Mouse (Mus musculus) intestine, embryonic 15.5 days (tissue): Measurements from ENCODE around the gene Trhr2. TPM values are rescaled to one million over a fixed set of nuclear protein-coding genes. Genes with fewer than 3 reads are reported as not detected.

Experiments used
- ATAC-seq: fragments of 200-750 bp; cut with Nextera tagmentation; 2 replicates; pipeline ENCODE4 v1.8.0; 2017; ENCODE audit warnings: moderate TSS enrichment, moderate library complexity
- H3K27ac ChIP-seq: fragments of 300-500 bp; sonication (generic); 2 replicates; pipeline ENCODE4 v1.5.1; 2015; ENCODE audit warnings: mild to moderate bottlenecking, inconsistent platforms
- H3K27me3 ChIP-seq: fragments of 300-500 bp; sonication (generic); replicated peaks from 2 replicates; pipeline ENCODE4 v1.6.1; 2015; ENCODE audit warnings: inconsistent platforms
- H3K36me3 ChIP-seq: fragments of 300-500 bp; sonication (generic); 2 replicates; pipeline ENCODE4 v1.6.1; 2015; ENCODE audit warnings: inconsistent platforms
- H3K4me1 ChIP-seq: fragments of 300-500 bp; sonication (generic); replicated peaks from 2 replicates; pipeline ENCODE4 v1.6.1; 2015; ENCODE audit warnings: inconsistent platforms
- H3K4me2 ChIP-seq: fragments of 300-500 bp; sonication (generic); replicated peaks from 2 replicates; pipeline ENCODE4 v1.6.1; 2015; ENCODE audit warnings: mild to moderate bottlenecking, inconsistent platforms
- H3K4me3 ChIP-seq: fragments of 300-500 bp; sonication (generic); replicated peaks from 2 replicates; pipeline ENCODE4 v1.5.1; 2015; ENCODE audit warnings: inconsistent platforms
- H3K9ac ChIP-seq: fragments of 300-500 bp; sonication (generic); 2 replicates; pipeline ENCODE4 v1.6.1; 2015; ENCODE audit warnings: inconsistent platforms
- H3K9me3 ChIP-seq: fragments of 300-500 bp; sonication (generic); 2 replicates; pipeline ENCODE4 v1.6.1; 2016; ENCODE audit warnings: inconsistent platforms
- WGBS: fragments of 180-500 bp; shearing (Covaris S2); methylation state at CpG from one replicate; pipeline ENCODE4 v1.1.7; 2015; 5-methylcytosine and 5-hydroxymethylcytosine counted together
- polyA plus RNA-seq: library from polyadenylated mRNA; unstranded; fragments of >200 nt; fragmentation: Nextera tagmentation; extraction: Ambion mirVana; gene quantifications from 2 replicates; pipeline ENCODE4 v1.2.1, GENCODE M21; 2015

The Trhr2 gene
- polyA plus RNA-seq = not detected in 2 replicates

GRCm38 (mm10) chr8:122360696-122361416 is at the start of gene Trhr2:
Gene Trhr2, minus strand, starts transcription at chr8:122360746.
- Histone ChIP-seq H3K27me3 (peaks cover 4% of the 10 kb centered on the region; the same call in 1 of the 2 replicates), H3K27ac (no peak within 1 kb of the TSS), H3K4me3 (no peak within 1 kb of the TSS), H3K4me1 (peaks cover 4% of the 10 kb centered on the region; the same call in 1 of the 2 replicates), H3K4me2 (no peak within 1 kb of the TSS), H3K9me3 (no peaks in the 10 kb centered on the region), H3K9ac (no peak within 1 kb of the TSS), H3K36me3 (no peaks in the 10 kb centered on the region)
- 0 out of 2 replicates have a peak, but pooled peaks have one; percentile 41 for ATAC-seq
- 74% methylated on average over 7 of the region's 7 CpGs for WGBS

GRCm38 (mm10) chr8:122407678-122408077 is 47.1 kb upstream of the Trhr2 start:
- H3K4me1 ChIP-seq = no peaks in the 10 kb centered on the region
- H3K36me3 ChIP-seq = peaks cover 84% of the 10 kb centered on the region
- H3K27ac ChIP-seq = no peak overlapping the region
- H3K9ac ChIP-seq = no peak overlapping the region
- WGBS = 94% methylated on average over 7 of the region's 7 CpGs
- no peaks in the 10 kb centered on the region for H3K9me3 ChIP-seq
- ATAC-seq = no peak
- H3K4me2 ChIP-seq = no peak overlapping the region
- H3K27me3 ChIP-seq = no peaks in the 10 kb centered on the region
- H3K4me3 ChIP-seq = no peak overlapping the region

DNA sequence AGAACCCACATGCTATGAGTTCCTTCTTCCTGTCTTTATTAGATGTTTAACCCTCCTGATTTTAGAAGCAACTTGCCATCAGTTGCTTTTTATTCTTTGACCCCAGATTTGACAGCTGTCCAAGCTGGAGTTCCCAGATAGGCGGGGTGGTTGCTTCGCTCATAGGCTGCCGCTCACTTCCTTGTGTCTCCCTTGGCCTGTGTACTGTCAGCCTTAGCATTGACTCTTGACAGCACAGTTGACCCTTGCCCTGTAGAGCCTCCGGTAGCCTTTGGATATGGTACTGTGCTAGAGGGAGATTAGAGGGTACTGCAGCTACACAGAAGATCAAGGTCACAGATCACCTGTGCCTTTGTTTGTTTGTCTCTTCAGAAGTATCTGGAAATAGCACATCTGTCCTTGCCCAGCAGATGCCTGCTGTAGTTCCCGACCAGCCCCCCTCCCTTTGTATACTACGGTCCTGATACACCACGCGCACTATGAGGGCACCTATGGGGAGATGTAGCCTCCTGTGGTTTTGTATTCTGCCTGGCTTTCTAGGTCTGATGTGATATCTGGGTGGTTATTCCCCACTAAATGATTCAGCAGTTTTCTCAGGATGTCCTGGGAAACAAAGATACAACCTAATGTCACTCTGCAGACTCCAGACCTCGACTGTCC is 44.7 kb upstream of the Trhr2 start:
- Histone ChIP-seq H3K36me3 (peaks cover 83% of the 10 kb centered on the region), H3K9me3 (no peaks in the 10 kb centered on the region), H3K9ac (no peak overlapping the region), H3K4me1 (no peaks in the 10 kb centered on the region), H3K4me2 (no peak overlapping the region), H3K27me3 (no peaks in the 10 kb centered on the region), H3K4me3 (no peak overlapping the region), H3K27ac (no peak overlapping the region)
- WGBS = 75% methylated on average over 9 of the region's 9 CpGs
- ATAC-seq = peak; percentile 72

- no peak overlapping the region for H3K4me3 ChIP-seq
- 96% methylated on average over 9 of the region's 9 CpGs for WGBS
- no peak overlapping the region for H3K9ac ChIP-seq
- H3K27me3 ChIP-seq = no peaks in the 10 kb centered on the region
- no peaks in the 10 kb centered on the region for H3K9me3 ChIP-seq
- no peaks in the 10 kb centered on the region for H3K4me1 ChIP-seq
- no peak for ATAC-seq
- peaks cover 57% of the 10 kb centered on the region for H3K36me3 ChIP-seq
- H3K4me2 ChIP-seq = no peak overlapping the region
- H3K27ac ChIP-seq = no peak overlapping the region
Observed at GRCm38 (mm10) chr8:122398186-122398585, 37.6 kb upstream of the Trhr2 start.

DNA sequence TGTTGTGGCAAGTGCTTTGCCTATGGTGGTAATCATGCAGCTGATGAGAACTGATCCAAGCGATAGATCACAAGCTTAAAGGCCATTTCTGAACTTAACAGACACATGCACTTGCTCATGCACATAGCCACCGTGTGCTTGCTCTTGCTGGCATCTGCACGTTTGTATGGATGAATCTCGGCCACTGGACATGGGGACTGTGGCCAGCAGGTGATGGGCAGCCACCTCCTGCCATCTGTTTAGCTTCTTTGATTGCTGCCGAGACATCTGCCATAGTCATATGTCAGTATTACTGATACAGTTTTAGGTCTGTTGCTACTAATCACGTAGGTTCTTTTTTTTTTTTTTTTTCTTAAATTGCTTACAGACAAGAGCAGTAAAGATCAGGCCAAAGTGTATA is 34.7 kb upstream of the Trhr2 start:
- Histone ChIP-seq H3K4me2 (no peak overlapping the region), H3K27me3 (no peaks in the 10 kb centered on the region), H3K4me1 (no peaks in the 10 kb centered on the region), H3K36me3 (peaks cover 34% of the 10 kb centered on the region; the same call in 1 of the 2 replicates), H3K27ac (no peak overlapping the region), H3K4me3 (no peak overlapping the region), H3K9ac (no peak overlapping the region), H3K9me3 (no peaks in the 10 kb centered on the region)
- no peak for ATAC-seq
- 84% methylated on average over 6 of the region's 6 CpGs for WGBS

- no peaks in the 10 kb centered on the region for H3K9me3 ChIP-seq
- H3K27me3 ChIP-seq = no peaks in the 10 kb centered on the region
- H3K4me3 ChIP-seq = no peak overlapping the region
- no peak overlapping the region for H3K4me2 ChIP-seq
- peak; percentile 78 for ATAC-seq
- H3K36me3 ChIP-seq = peaks cover 38% of the 10 kb centered on the region
- H3K27ac ChIP-seq = no peak overlapping the region
- H3K9ac ChIP-seq = no peak overlapping the region
- no peaks in the 10 kb centered on the region for H3K4me1 ChIP-seq
Observed at GRCm38 (mm10) chr8:122393717-122394116, 33.2 kb upstream of the Trhr2 start.

GRCm38 (mm10) chr8:122390758-122391157 is 30.2 kb upstream of the Trhr2 start:
- H3K27ac ChIP-seq = no peak overlapping the region
- no peaks in the 10 kb centered on the region for H3K27me3 ChIP-seq
- 83% methylated on average over 3 of the region's 3 CpGs for WGBS
- H3K9ac ChIP-seq = no peak overlapping the region
- H3K9me3 ChIP-seq = no peaks in the 10 kb centered on the region
- no peak overlapping the region for H3K4me3 ChIP-seq
- ATAC-seq = no peak
- no peak overlapping the region for H3K4me2 ChIP-seq
- peaks cover 50% of the 10 kb centered on the region for H3K36me3 ChIP-seq
- no peaks in the 10 kb centered on the region for H3K4me1 ChIP-seq

DNA sequence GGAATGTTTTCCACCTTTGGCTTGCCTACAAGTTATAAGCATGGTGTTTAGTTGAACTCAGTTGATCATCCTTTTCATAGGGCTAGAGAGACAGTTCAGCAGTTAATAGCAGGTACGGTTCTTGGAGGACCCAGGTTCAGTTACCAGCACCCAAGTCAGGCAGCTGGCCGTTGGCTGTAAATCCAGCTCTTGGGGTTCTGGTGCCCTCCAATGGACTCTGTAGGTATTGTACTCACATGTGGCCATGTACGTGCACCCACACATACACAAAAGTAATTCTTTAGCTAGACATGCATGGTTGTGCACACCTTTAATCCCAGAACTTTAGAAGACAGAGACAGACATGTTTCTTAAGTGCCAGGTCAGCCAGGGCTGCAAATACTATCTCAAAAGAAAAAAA is 28.8 kb upstream of the Trhr2 start:
- no peak for ATAC-seq
- Histone ChIP-seq H3K4me1 (no peaks in the 10 kb centered on the region), H3K27me3 (no peaks in the 10 kb centered on the region), H3K4me2 (no peak overlapping the region), H3K36me3 (peaks cover 55% of the 10 kb centered on the region), H3K9me3 (no peaks in the 10 kb centered on the region), H3K9ac (no peak overlapping the region), H3K4me3 (no peak overlapping the region), H3K27ac (no peak overlapping the region)
- WGBS = 83% methylated on average over 3 of the region's 3 CpGs

- Histone ChIP-seq H3K9me3 (no peaks in the 10 kb centered on the region), H3K9ac (no peak overlapping the region), H3K27me3 (no peaks in the 10 kb centered on the region), H3K4me3 (no peak overlapping the region), H3K4me2 (no peak overlapping the region), H3K4me1 (peaks cover 3% of the 10 kb centered on the region; the same call in 1 of the 2 replicates), H3K27ac (no peak overlapping the region), H3K36me3 (peaks cover 50% of the 10 kb centered on the region)
- 60% methylated on average over 4 of the region's 4 CpGs for WGBS
- no peak for ATAC-seq
Observed at GRCm38 (mm10) chr8:122383039-122383438, 22.5 kb upstream of the Trhr2 start.

- WGBS = under 1% methylated on average over 91 of the region's 107 CpGs
- peaks cover 6% of the 10 kb centered on the region for H3K36me3 ChIP-seq
- H3K27ac ChIP-seq = peak within 1 kb of the TSS; percentile 97
- H3K4me3 ChIP-seq = peak within 1 kb of the TSS; percentile 92
- peak within 1 kb of the TSS; percentile 84 for H3K9ac ChIP-seq
- peaks cover 16% of the 10 kb centered on the region for H3K4me1 ChIP-seq
- H3K4me2 ChIP-seq = peak within 1 kb of the TSS; percentile 71
- H3K9me3 ChIP-seq = no peaks in the 10 kb centered on the region
- no peaks in the 10 kb centered on the region for H3K27me3 ChIP-seq
- peak; percentile 96 for ATAC-seq
Observed at GRCm38 (mm10) chr8:122376365-122377231, 16.1 kb upstream of the Trhr2 start, which contains the start of gene Zc3h18. Gene Zc3h18, plus strand, starts transcription at chr8:122376609.

GRCm38 (mm10) chr8:122375751-122376364 is 15.3 kb upstream of the Trhr2 start:
- Histone ChIP-seq H3K27ac (peak overlapping the region; percentile 58), H3K4me3 (peak overlapping the region; percentile 92), H3K36me3 (peaks cover 6% of the 10 kb centered on the region), H3K4me1 (peaks cover 16% of the 10 kb centered on the region), H3K4me2 (peak overlapping the region; percentile 68), H3K9ac (no peak overlapping the region), H3K9me3 (no peaks in the 10 kb centered on the region), H3K27me3 (no peaks in the 10 kb centered on the region)
- WGBS = 19% methylated on average over 13 of the region's 13 CpGs
- ATAC-seq = peak; percentile 5

DNA sequence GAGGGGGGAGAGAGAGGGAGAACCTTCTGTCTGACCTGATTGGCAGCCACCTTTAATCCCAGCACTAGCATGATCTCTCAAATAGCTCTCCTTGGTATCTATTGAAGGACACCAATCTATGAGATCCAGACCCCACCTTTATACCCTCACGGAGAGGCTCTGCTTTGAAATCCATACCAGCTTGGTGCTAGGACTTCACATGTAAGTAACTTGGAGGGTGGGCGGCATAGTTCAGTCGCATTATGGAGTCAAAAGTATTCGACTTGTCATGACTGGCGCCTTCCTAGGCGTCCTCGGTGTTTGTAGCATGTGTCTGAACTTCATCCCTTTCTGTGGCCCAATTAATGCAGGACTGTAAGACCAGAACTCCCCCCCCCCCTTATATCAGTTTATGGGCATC is 14.8 kb upstream of the Trhr2 start:
- Histone ChIP-seq H3K27me3 (no peaks in the 10 kb centered on the region), H3K9ac (no peak overlapping the region), H3K36me3 (peaks cover 6% of the 10 kb centered on the region), H3K4me3 (no peak overlapping the region), H3K4me2 (peak overlapping the region; percentile 68), H3K4me1 (peaks cover 16% of the 10 kb centered on the region), H3K27ac (no peak overlapping the region), H3K9me3 (no peaks in the 10 kb centered on the region)
- ATAC-seq = no peak
- WGBS = 93% methylated on average over 7 of the region's 7 CpGs
